Comparison of ENCODE assay signal across 10 mouse cellular contexts in genomic region chr7:131897282-131897681, GRCm38 (mm10).
DNase-seq lines count a peak whose midpoint lies in the region; ATAC-seq lines count a peak whose summit lies in the region.
"Had no signal": no experiment of that assay in that cellular context is flagged by ENCODE, and none has a peak within 500 bp of the region (broad histone marks: within the 10 kb centered on the region; RNA-seq: fewer than 3 reads in every experiment).

No protein-coding gene starts in this region.

- H3K4me2 ChIP-seq in intestine, embryonic 14.5 days (ENCODE audit: low read length), result no peak overlapping the region
- H3K4me2 ChIP-seq in intestine, embryonic 16.5 days (ENCODE audit: low read depth, low read length), result no peak overlapping the region
- no peak overlapping the region for H3K4me2 ChIP-seq in embryonic facial prominence, embryonic 11.5 days (ENCODE audit: low read depth, low read length)
- H3K4me2 ChIP-seq: limb, embryonic 13.5 days had no signal

- WGBS in intestine, embryonic 14.5 days, result 25% methylated on average over 4 of the region's 4 CpGs
- WGBS in intestine, embryonic 16.5 days, result 15% methylated on average over 4 of the region's 4 CpGs
- 12% methylated on average over 4 of the region's 4 CpGs for WGBS in embryonic facial prominence, embryonic 11.5 days

- H3K36me3 ChIP-seq in intestine, embryonic 14.5 days (ENCODE audit: control insufficient read depth, insufficient read depth, low read length), result no peaks in the 10 kb centered on the region
- H3K36me3 ChIP-seq in intestine, embryonic 16.5 days (ENCODE audit: control insufficient read depth, insufficient read depth, low read length), result no peaks in the 10 kb centered on the region
- H3K36me3 ChIP-seq in embryonic facial prominence, embryonic 11.5 days (replicated peaks; ENCODE audit: control insufficient read depth, insufficient read depth, low read depth, low read length), result no peaks in the 10 kb centered on the region
- H3K36me3 ChIP-seq: limb, embryonic 13.5 days had no signal

- no peaks in the 10 kb centered on the region for H3K27me3 ChIP-seq in intestine, embryonic 14.5 days (replicated peaks; ENCODE audit: control insufficient read depth, insufficient read depth, low read length)
- H3K27me3 ChIP-seq in intestine, embryonic 16.5 days (replicated peaks; ENCODE audit: control insufficient read depth, insufficient read depth, low read length), result no peaks in the 10 kb centered on the region; the same call in 1 of the 2 replicates
- no peaks in the 10 kb centered on the region for H3K27me3 ChIP-seq in embryonic facial prominence, embryonic 11.5 days (ENCODE audit: control insufficient read depth, insufficient read depth, low read length)
- H3K27me3 ChIP-seq: limb, embryonic 13.5 days had no signal

- no peak overlapping the region for H3K4me3 ChIP-seq in intestine, embryonic 14.5 days (ENCODE audit: low read depth, low read length)
- no peak overlapping the region for H3K4me3 ChIP-seq in intestine, embryonic 16.5 days (ENCODE audit: low read length)
- no peak overlapping the region for H3K4me3 ChIP-seq in embryonic facial prominence, embryonic 11.5 days (ENCODE audit: low read depth, low read length)
- H3K4me3 ChIP-seq: limb, embryonic 13.5 days had no signal

- no peaks in the 10 kb centered on the region for H3K4me1 ChIP-seq in intestine, embryonic 14.5 days (replicated peaks; ENCODE audit: control insufficient read depth, insufficient read depth, low read length)
- no peaks in the 10 kb centered on the region for H3K4me1 ChIP-seq in intestine, embryonic 16.5 days (ENCODE audit: control insufficient read depth, insufficient read depth, low read length)
- H3K4me1 ChIP-seq in embryonic facial prominence, embryonic 11.5 days (ENCODE audit: control insufficient read depth, insufficient read depth, low read length), result no peaks in the 10 kb centered on the region

- no peak overlapping the region for H3K9ac ChIP-seq in intestine, embryonic 14.5 days (ENCODE audit: low read length)
- no peak overlapping the region for H3K9ac ChIP-seq in intestine, embryonic 16.5 days (ENCODE audit: low read depth, low read length)
- no peak overlapping the region for H3K9ac ChIP-seq in embryonic facial prominence, embryonic 11.5 days (replicated peaks; ENCODE audit: low read length)
- H3K9ac ChIP-seq: limb, embryonic 13.5 days had no signal

- peaks cover 6% of the 10 kb centered on the region; the same call in 1 of the 2 replicates for H3K9me3 ChIP-seq in intestine, embryonic 14.5 days (ENCODE audit: control insufficient read depth, low read length)
- 0 out of 2 replicates have a peak, but pooled peaks cover 7% of the 10 kb centered on the region for H3K9me3 ChIP-seq in intestine, embryonic 16.5 days (ENCODE audit: control insufficient read depth, low read length)
- no peaks in the 10 kb centered on the region for H3K9me3 ChIP-seq in embryonic facial prominence, embryonic 11.5 days (replicated peaks; ENCODE audit: control insufficient read depth, low read length)

- no peak overlapping the region for H3K27ac ChIP-seq in intestine, embryonic 14.5 days (ENCODE audit: low read depth)
- H3K27ac ChIP-seq in intestine, embryonic 16.5 days (ENCODE audit: low read length), result no peak overlapping the region
- no peak overlapping the region for H3K27ac ChIP-seq in embryonic facial prominence, embryonic 11.5 days (replicated peaks; ENCODE audit: low read depth, low read length)
- H3K27ac ChIP-seq: limb, embryonic 13.5 days had no signal

- ATAC-seq in intestine, embryonic 14.5 days (replicated peaks; ENCODE audit: low FRiP score, low TSS enrichment, low read depth), result no peak
- ATAC-seq in intestine, embryonic 16.5 days, result no peak
- ATAC-seq in embryonic facial prominence, embryonic 11.5 days (replicated peaks; ENCODE audit: insufficient number of reproducible peaks, low FRiP score, low TSS enrichment, low read depth), result no peak
- no peak for ATAC-seq in erythroid progenitor cell, adult 5-6 weeks (replicated peaks; ENCODE audit: low FRiP score, poor library complexity, severe bottlenecking)
- no peak for ATAC-seq in megakaryocyte-erythroid progenitor cell, adult 5-6 weeks (replicated peaks; ENCODE audit: low FRiP score, low TSS enrichment, poor library complexity, severe bottlenecking)
- ATAC-seq in CD4-positive, CD25-positive, alpha-beta regulatory T cell, adult 4 months, result no peak
- ATAC-seq: activated CD4-positive, CD25-positive, alpha-beta regulatory T cell, adult 4 months had no signal

- DNase-seq in intestine, embryonic 14.5 days (ENCODE audit: low spot score), result peak; percentile 53
- peak; percentile 3 for DNase-seq in 3T3-L1 (ENCODE audit: low read depth, low spot score)
- DNase-seq in NIH3T3 (ENCODE audit: low read depth), result peak; percentile 4
- DNase-seq in embryonic facial prominence, embryonic 11.5 days (ENCODE audit: low spot score), result peak; percentile 32

Comparison
In these comparisons a context has a peak if more than half of its experiments do, and no peak if none do; other contexts are left out.
1. DNase-seq: peak in every context shown above with its lines; median percentile 53 in intestine, embryonic 14.5 days; 32 in embryonic facial prominence, embryonic 11.5 days; 4 in NIH3T3; 3 in 3T3-L1.